In genomic region chr11:52268104-52268835, GRCm38 (mm10) we compare ENCODE assay signal across 10 mouse cellular contexts. TPM values are rescaled to one million over a fixed set of nuclear protein-coding genes. Genes with fewer than 3 reads are reported as not detected.
DNase-seq lines count a peak whose midpoint lies in the region; ATAC-seq and TF ChIP-seq lines count a peak whose summit lies in the region.
"Had no signal": no experiment of that assay in that cellular context is flagged by ENCODE, and none has a peak within 500 bp of the region (broad histone marks: within the 10 kb centered on the region; RNA-seq: fewer than 3 reads in every experiment).

No protein-coding gene starts in this region.

- H3K4me1 ChIP-seq in forebrain, embryonic 10.5 days = peaks cover 29% of the 10 kb centered on the region
- H3K4me1 ChIP-seq in forebrain, embryonic 12.5 days = no peaks in the 10 kb centered on the region
- H3K4me1 ChIP-seq in spleen, adult 2 months (ENCODE audit: control insufficient read depth, insufficient read depth, insufficient read length) = peaks cover 44% of the 10 kb centered on the region; the same call in 1 of the 2 replicates
- peaks cover 43% of the 10 kb centered on the region for H3K4me1 ChIP-seq in lung, postnatal 0 days (ENCODE audit: insufficient read depth, low read depth, low read length)
- peaks cover 13% of the 10 kb centered on the region for H3K4me1 ChIP-seq in cerebellum, adult 2 months (ENCODE audit: control insufficient read depth, insufficient read depth, low read length)

- peak; percentile 92 for TF ChIP-seq EP300 in lung, postnatal 0 days (IDR thresholded peaks at IDR 0.05)

- peak overlapping the region; percentile 27; the same call in 1 of the 2 replicates for H3K27ac ChIP-seq in forebrain, embryonic 10.5 days
- no peak overlapping the region for H3K27ac ChIP-seq in forebrain, embryonic 12.5 days
- peak overlapping the region; percentile 75 for H3K27ac ChIP-seq in spleen, adult 2 months (ENCODE audit: insufficient read depth, low read length)
- H3K27ac ChIP-seq in lung, postnatal 0 days (ENCODE audit: low read length) = peak overlapping the region; percentile 76
- H3K27ac ChIP-seq in cerebellum, adult 2 months (ENCODE audit: insufficient read depth, low read length) = no peak overlapping the region

- no peaks in the 10 kb centered on the region for H3K27me3 ChIP-seq in forebrain, embryonic 10.5 days (ENCODE audit: poor library complexity, severe bottlenecking)
- H3K27me3 ChIP-seq in forebrain, embryonic 12.5 days = no peaks in the 10 kb centered on the region
- no peaks in the 10 kb centered on the region for H3K27me3 ChIP-seq in spleen, adult 2 months (ENCODE audit: control insufficient read depth, insufficient read depth, low read length)
- H3K27me3 ChIP-seq in lung, postnatal 0 days (replicated peaks; ENCODE audit: insufficient read depth, low read length) = no peaks in the 10 kb centered on the region
- H3K27me3 ChIP-seq in cerebellum, adult 2 months (ENCODE audit: control insufficient read depth, insufficient read depth, low read length) = no peaks in the 10 kb centered on the region

- H3K4me2 ChIP-seq in forebrain, embryonic 12.5 days = no peak overlapping the region
- no peak overlapping the region for H3K4me2 ChIP-seq in lung, postnatal 0 days (replicated peaks; ENCODE audit: low read depth, low read length)

- TF ChIP-seq POLR2A in spleen, adult 2 months (IDR thresholded peaks at IDR 0.05; ENCODE audit: low read depth, low read length) = no peak
- no peak for TF ChIP-seq POLR2A in cerebellum, adult 2 months (IDR thresholded peaks at IDR 0.05; ENCODE audit: borderline replicate concordance, insufficient read depth, low read length)

- ATAC-seq in forebrain, embryonic 12.5 days (ENCODE audit: low FRiP score) = no peak
- peak; percentile 53 for ATAC-seq in lung, postnatal 0 days

- no peak overlapping the region for H3K4me3 ChIP-seq in forebrain, embryonic 10.5 days
- no peak overlapping the region for H3K4me3 ChIP-seq in forebrain, embryonic 12.5 days (replicated peaks)
- no peak overlapping the region for H3K4me3 ChIP-seq in spleen, adult 2 months (ENCODE audit: extremely low read depth, insufficient read depth, insufficient read length)
- H3K4me3 ChIP-seq in lung, postnatal 0 days (ENCODE audit: low read depth, low read length) = no peak overlapping the region
- no peak overlapping the region for H3K4me3 ChIP-seq in cerebellum, adult 2 months (replicated peaks; ENCODE audit: insufficient read depth, low read depth, low read length)

- H3K36me3 ChIP-seq in forebrain, embryonic 10.5 days (replicated peaks) = no peaks in the 10 kb centered on the region
- H3K36me3 ChIP-seq in forebrain, embryonic 12.5 days (replicated peaks) = no peaks in the 10 kb centered on the region
- H3K36me3 ChIP-seq in spleen, adult 2 months (ENCODE audit: control insufficient read depth, insufficient read depth, low read length) = no peaks in the 10 kb centered on the region
- H3K36me3 ChIP-seq in lung, postnatal 0 days (ENCODE audit: insufficient read depth, low read length) = no peaks in the 10 kb centered on the region

- 71% methylated on average over 7 of the region's 7 CpGs for WGBS in forebrain, embryonic 10.5 days
- WGBS in forebrain, embryonic 12.5 days = 77% methylated on average over 7 of the region's 7 CpGs
- WGBS in spleen, adult 2 months = 21% methylated on average over 7 of the region's 7 CpGs
- 51% methylated on average over 7 of the region's 7 CpGs for WGBS in lung, postnatal 0 days
- WGBS in cerebellum, adult 2 months = 78% methylated on average over 7 of the region's 7 CpGs

- no peak for TF ChIP-seq CTCF in spleen, adult 2 months (IDR thresholded peaks at IDR 0.05; ENCODE audit: extremely low read depth, insufficient read depth, insufficient read length, insufficient replicate concordance)
- TF ChIP-seq CTCF in lung, postnatal 0 days (IDR thresholded peaks at IDR 0.05) = no peak
- no peak for TF ChIP-seq CTCF in cerebellum, adult 2 months (IDR thresholded peaks at IDR 0.05; ENCODE audit: borderline replicate concordance, insufficient read depth, low read depth, low read length)

- H3K9ac ChIP-seq in forebrain, embryonic 12.5 days = no peak overlapping the region
- H3K9ac ChIP-seq in lung, postnatal 0 days (replicated peaks; ENCODE audit: low read depth) = no peak overlapping the region

- DNase-seq in forebrain, embryonic 10.5 days (ENCODE audit: extremely low spot score, low spot score) = no peak
- peak; percentile 51 for DNase-seq in spleen, adult 2 months (ENCODE audit: low read depth in 1 of 2, low spot score in 2 of 2)
- no peak for DNase-seq in spleen, postnatal 14 days (ENCODE audit: low spot score in 2 of 2)
- DNase-seq in lung, postnatal 0 days (ENCODE audit: low spot score) = peak; percentile 63
- peak; percentile 87 for DNase-seq in thymus, postnatal 25 days
- DNase-seq in ovary, postnatal 14 days (ENCODE audit: low spot score) = no peak
- DNase-seq in cerebellum, adult 2 months = no peak

- H3K9me3 ChIP-seq in forebrain, embryonic 10.5 days = no peaks in the 10 kb centered on the region
- no peaks in the 10 kb centered on the region for H3K9me3 ChIP-seq in forebrain, embryonic 12.5 days
- H3K9me3 ChIP-seq in lung, postnatal 0 days (ENCODE audit: low read length) = no peaks in the 10 kb centered on the region

RNA-seq across cellular contexts. Expression of gene Tcf7, which starts 14.5 kb away (rescaled TPM):
- 8.1 and 8.8 TPM in 2 replicates for polyA plus RNA-seq in forebrain, embryonic 10.5 days (2016; fragmentation: Nextera tagmentation; extraction: Ambion mirVana)
- 5.4 TPM in 2 replicates for polyA plus RNA-seq in forebrain, embryonic 12.5 days (2016; fragmentation: Nextera tagmentation; extraction: Ambion mirVana)
- 139 and 165 TPM in 2 replicates for polyA plus RNA-seq in spleen, adult 2 months (2012; rRNA removed)
- 14.7 and 14.8 TPM in 2 replicates for polyA plus RNA-seq in lung, postnatal 0 days (2015; fragmentation: Nextera tagmentation; extraction: Ambion mirVana)
- 3.4 and 3.6 TPM in 2 replicates for polyA plus RNA-seq in cerebellum, adult 2 months (2012; rRNA removed)

RNA-seq across cellular contexts. Expression of gene Skp1a, which starts 36.5 kb away (rescaled TPM):
- polyA plus RNA-seq in forebrain, embryonic 10.5 days (2016; fragmentation: Nextera tagmentation; extraction: Ambion mirVana) = 906 and 908 TPM in 2 replicates
- 958 and 1,041 TPM in 2 replicates for polyA plus RNA-seq in forebrain, embryonic 12.5 days (2016; fragmentation: Nextera tagmentation; extraction: Ambion mirVana)
- polyA plus RNA-seq in spleen, adult 2 months (2012; rRNA removed) = 4.5 and 6.3 TPM in 2 replicates
- 552 and 571 TPM in 2 replicates for polyA plus RNA-seq in lung, postnatal 0 days (2015; fragmentation: Nextera tagmentation; extraction: Ambion mirVana)
- polyA plus RNA-seq in cerebellum, adult 2 months (2012; rRNA removed) = 298 and 324 TPM in 2 replicates

RNA-seq across cellular contexts. Expression of gene Olfr1371, which starts 54.5 kb away (rescaled TPM):
- polyA plus RNA-seq in forebrain, embryonic 10.5 days (2016; fragmentation: Nextera tagmentation; extraction: Ambion mirVana) = not detected in 2 replicates
- polyA plus RNA-seq in forebrain, embryonic 12.5 days (2016; fragmentation: Nextera tagmentation; extraction: Ambion mirVana) = not detected in 2 replicates
- not detected in 2 replicates for polyA plus RNA-seq in spleen, adult 2 months (2012; rRNA removed)
- not detected in 2 replicates for polyA plus RNA-seq in lung, postnatal 0 days (2015; fragmentation: Nextera tagmentation; extraction: Ambion mirVana)
- polyA plus RNA-seq in cerebellum, adult 2 months (2012; rRNA removed) = not detected in 2 replicates
- polyA plus RNA-seq: large intestine, adult 2 months; neural tube, embryonic 11.5 days had no signal

Comparison
In these comparisons a context has a peak if more than half of its experiments do, and no peak if none do; other contexts are left out.
1. DNase-seq: peak in spleen, adult 2 months (2 of 2), lung, postnatal 0 days (single experiment) and thymus, postnatal 25 days (single experiment); none in forebrain, embryonic 10.5 days (single experiment), spleen, postnatal 14 days (0 of 2), ovary, postnatal 14 days (single experiment) and cerebellum, adult 2 months (0 of 2).
2. H3K27ac ChIP-seq: peak in forebrain, embryonic 10.5 days (single experiment), spleen, adult 2 months (single experiment) and lung, postnatal 0 days (single experiment); none in forebrain, embryonic 12.5 days (single experiment) and cerebellum, adult 2 months (single experiment).
3. RNA of gene Skp1a, which starts 36.5 kb away (polyA plus RNA-seq): 958 to 1,041 TPM in forebrain, embryonic 12.5 days, 906 to 908 TPM in forebrain, embryonic 10.5 days, 552 to 571 TPM in lung, postnatal 0 days and 298 to 324 TPM in cerebellum, adult 2 months; 4.5 to 6.3 TPM in spleen, adult 2 months; every median in the first group is over 10 times any median in the second.